Mouse (Mus musculus): ENCODE results near the gene Spred2. TPM values are rescaled to one million over a fixed set of nuclear protein-coding genes. Genes with fewer than 3 reads are reported as not detected.
A peak's percentile ranks its signal among the peaks of the same experiment; 100 is the strongest.

Spred2 gene
- polyA plus RNA-seq, 1 experiment from 2014 or later = 12.3 TPM

- Histone ChIP-seq H3K4me1 (ENCODE audit: control insufficient read depth, insufficient read depth, low read length) (peaks cover 17% of the 10 kb centered on the region), H3K9me3 (ENCODE audit: control insufficient read depth, low read length) (no peaks in the 10 kb centered on the region), H3K9ac (ENCODE audit: low read depth, low read length) (no peak overlapping the region), H3K27me3 (ENCODE audit: control insufficient read depth, insufficient read depth, low read length) (no peaks in the 10 kb centered on the region), H3K4me3 (ENCODE audit: low read length) (no peak overlapping the region), H3K27ac (ENCODE audit: low read depth, low read length) (no peak overlapping the region), H3K4me2 (replicated peaks; ENCODE audit: low read depth, low read length) (no peak overlapping the region), H3K36me3 (ENCODE audit: control insufficient read depth, insufficient read depth, low read length) (no peaks in the 10 kb centered on the region)
- 61% methylated on average over 4 of the region's 4 CpGs for WGBS
- no peak for ATAC-seq (ENCODE audit: low FRiP score, low TSS enrichment)
Observed at GRCm38 (mm10) chr11:19941978-19942377, 17.8 kb downstream of the Spred2 start.

GRCm38 (mm10) chr11:19943753-19944152, 19.6 kb downstream of the Spred2 start:
- WGBS = 98% methylated on average over 2 of the region's 2 CpGs
- Histone ChIP-seq H3K27ac (ENCODE audit: low read depth, low read length) (no peak overlapping the region; the same call in 1 of the 2 replicates), H3K27me3 (ENCODE audit: control insufficient read depth, insufficient read depth, low read length) (no peaks in the 10 kb centered on the region), H3K9me3 (ENCODE audit: control insufficient read depth, low read length) (no peaks in the 10 kb centered on the region), H3K36me3 (ENCODE audit: control insufficient read depth, insufficient read depth, low read length) (no peaks in the 10 kb centered on the region), H3K9ac (ENCODE audit: low read depth, low read length) (no peak overlapping the region), H3K4me2 (replicated peaks; ENCODE audit: low read depth, low read length) (no peak overlapping the region), H3K4me3 (ENCODE audit: low read length) (no peak overlapping the region), H3K4me1 (ENCODE audit: control insufficient read depth, insufficient read depth, low read length) (peaks cover 19% of the 10 kb centered on the region)
- no peak for ATAC-seq (ENCODE audit: low FRiP score, low TSS enrichment)

GRCm38 (mm10) chr11:19944701-19945100, 20.5 kb downstream of the Spred2 start:
- 75% methylated on average over 6 of the region's 6 CpGs for WGBS
- no peak for ATAC-seq (ENCODE audit: low FRiP score, low TSS enrichment)
- Histone ChIP-seq H3K27me3 (ENCODE audit: control insufficient read depth, insufficient read depth, low read length) (no peaks in the 10 kb centered on the region), H3K9ac (ENCODE audit: low read depth, low read length) (no peak overlapping the region), H3K4me3 (ENCODE audit: low read length) (no peak overlapping the region), H3K9me3 (ENCODE audit: control insufficient read depth, low read length) (no peaks in the 10 kb centered on the region), H3K36me3 (ENCODE audit: control insufficient read depth, insufficient read depth, low read length) (no peaks in the 10 kb centered on the region), H3K27ac (ENCODE audit: low read depth, low read length) (peak overlapping the region; percentile 42; the same call in 1 of the 2 replicates), H3K4me2 (replicated peaks; ENCODE audit: low read depth, low read length) (no peak overlapping the region), H3K4me1 (ENCODE audit: control insufficient read depth, insufficient read depth, low read length) (peaks cover 15% of the 10 kb centered on the region; the same call in 1 of the 2 replicates)

GRCm38 (mm10) chr11:19946721-19947120, 22.5 kb downstream of the Spred2 start:
- 88% methylated on average over 6 of the region's 7 CpGs for WGBS
- no peaks in the 10 kb centered on the region for H3K36me3 ChIP-seq (ENCODE audit: control insufficient read depth, insufficient read depth, low read length)

GRCm38 (mm10) chr11:19947626-19948135, 23.5 kb downstream of the Spred2 start:
- no peaks in the 10 kb centered on the region for H3K36me3 ChIP-seq (ENCODE audit: control insufficient read depth, insufficient read depth, low read length)
- no peak overlapping the region for H3K27ac ChIP-seq (ENCODE audit: low read depth, low read length)
- no peak overlapping the region for H3K9ac ChIP-seq (ENCODE audit: low read depth, low read length)
- 79% methylated on average over 7 of the region's 7 CpGs for WGBS
- no peaks in the 10 kb centered on the region for H3K9me3 ChIP-seq (ENCODE audit: control insufficient read depth, low read length)
- H3K27me3 ChIP-seq (ENCODE audit: control insufficient read depth, insufficient read depth, low read length) = no peaks in the 10 kb centered on the region
- H3K4me2 ChIP-seq (replicated peaks; ENCODE audit: low read depth, low read length) = no peak overlapping the region
- H3K4me1 ChIP-seq (ENCODE audit: control insufficient read depth, insufficient read depth, low read length) = peaks cover 23% of the 10 kb centered on the region; the same call in 1 of the 2 replicates
- no peak overlapping the region for H3K4me3 ChIP-seq (ENCODE audit: low read length)
- ATAC-seq (ENCODE audit: low FRiP score, low TSS enrichment) = no peak

More at GRCm38 (mm10) chr11:19946721-19947120, 22.5 kb downstream of the Spred2 start:
- Histone ChIP-seq H3K4me1 (ENCODE audit: control insufficient read depth, insufficient read depth, low read length) (peaks cover 23% of the 10 kb centered on the region; the same call in 1 of the 2 replicates), H3K4me3 (ENCODE audit: low read length) (no peak overlapping the region), H3K9ac (ENCODE audit: low read depth, low read length) (no peak overlapping the region), H3K27ac (ENCODE audit: low read depth, low read length) (no peak overlapping the region), H3K4me2 (replicated peaks; ENCODE audit: low read depth, low read length) (no peak overlapping the region), H3K9me3 (ENCODE audit: control insufficient read depth, low read length) (no peaks in the 10 kb centered on the region), H3K27me3 (ENCODE audit: control insufficient read depth, insufficient read depth, low read length) (no peaks in the 10 kb centered on the region)
- ATAC-seq (ENCODE audit: low FRiP score, low TSS enrichment) = no peak

GRCm38 (mm10) chr11:19949725-19950124, 25.6 kb downstream of the Spred2 start:
- no peaks in the 10 kb centered on the region for H3K36me3 ChIP-seq (ENCODE audit: control insufficient read depth, insufficient read depth, low read length)
- H3K4me2 ChIP-seq (replicated peaks; ENCODE audit: low read depth, low read length) = no peak overlapping the region
- H3K27me3 ChIP-seq (ENCODE audit: control insufficient read depth, insufficient read depth, low read length) = no peaks in the 10 kb centered on the region
- no peak overlapping the region for H3K9ac ChIP-seq (ENCODE audit: low read depth, low read length)
- WGBS = 75% methylated on average over 5 of the region's 5 CpGs
- H3K4me3 ChIP-seq (ENCODE audit: low read length) = no peak overlapping the region
- no peak overlapping the region for H3K27ac ChIP-seq (ENCODE audit: low read depth, low read length)
- H3K9me3 ChIP-seq (ENCODE audit: control insufficient read depth, low read length) = no peaks in the 10 kb centered on the region
- no peak for ATAC-seq (ENCODE audit: low FRiP score, low TSS enrichment)
- peaks cover 19% of the 10 kb centered on the region; the same call in 1 of the 2 replicates for H3K4me1 ChIP-seq (ENCODE audit: control insufficient read depth, insufficient read depth, low read length)

GRCm38 (mm10) chr11:19950169-19950568, 26.0 kb downstream of the Spred2 start:
- Histone ChIP-seq H3K9ac (ENCODE audit: low read depth, low read length) (no peak overlapping the region), H3K4me3 (ENCODE audit: low read length) (no peak overlapping the region), H3K36me3 (ENCODE audit: control insufficient read depth, insufficient read depth, low read length) (no peaks in the 10 kb centered on the region), H3K27me3 (ENCODE audit: control insufficient read depth, insufficient read depth, low read length) (no peaks in the 10 kb centered on the region), H3K27ac (ENCODE audit: low read depth, low read length) (no peak overlapping the region), H3K9me3 (ENCODE audit: control insufficient read depth, low read length) (no peaks in the 10 kb centered on the region), H3K4me1 (ENCODE audit: control insufficient read depth, insufficient read depth, low read length) (peaks cover 14% of the 10 kb centered on the region; the same call in 1 of the 2 replicates), H3K4me2 (replicated peaks; ENCODE audit: low read depth, low read length) (no peak overlapping the region)
- ATAC-seq (ENCODE audit: low FRiP score, low TSS enrichment) = no peak
- WGBS = 71% methylated on average over 8 of the region's 8 CpGs

GRCm38 (mm10) chr11:19952963-19953362, 28.8 kb downstream of the Spred2 start:
- peaks cover 10% of the 10 kb centered on the region; the same call in 1 of the 2 replicates for H3K4me1 ChIP-seq (ENCODE audit: control insufficient read depth, insufficient read depth, low read length)
- H3K36me3 ChIP-seq (ENCODE audit: control insufficient read depth, insufficient read depth, low read length) = no peaks in the 10 kb centered on the region
- no peaks in the 10 kb centered on the region for H3K9me3 ChIP-seq (ENCODE audit: control insufficient read depth, low read length)
- no peaks in the 10 kb centered on the region for H3K27me3 ChIP-seq (ENCODE audit: control insufficient read depth, insufficient read depth, low read length)
- ATAC-seq (ENCODE audit: low FRiP score, low TSS enrichment) = no peak
- H3K4me3 ChIP-seq (ENCODE audit: low read length) = no peak overlapping the region
- no peak overlapping the region for H3K4me2 ChIP-seq (replicated peaks; ENCODE audit: low read depth, low read length)
- 35% methylated on average over 8 of the region's 8 CpGs for WGBS
- no peak overlapping the region; the same call in 1 of the 2 replicates for H3K27ac ChIP-seq (ENCODE audit: low read depth, low read length)
- no peak overlapping the region for H3K9ac ChIP-seq (ENCODE audit: low read depth, low read length)

GRCm38 (mm10) chr11:19953919-19954318, 29.7 kb downstream of the Spred2 start:
- Histone ChIP-seq H3K9me3 (ENCODE audit: control insufficient read depth, low read length) (no peaks in the 10 kb centered on the region), H3K4me1 (ENCODE audit: control insufficient read depth, insufficient read depth, low read length) (peaks cover 12% of the 10 kb centered on the region; the same call in 1 of the 2 replicates), H3K36me3 (ENCODE audit: control insufficient read depth, insufficient read depth, low read length) (no peaks in the 10 kb centered on the region), H3K4me2 (replicated peaks; ENCODE audit: low read depth, low read length) (no peak overlapping the region), H3K27ac (ENCODE audit: low read depth, low read length) (no peak overlapping the region), H3K27me3 (ENCODE audit: control insufficient read depth, insufficient read depth, low read length) (no peaks in the 10 kb centered on the region), H3K4me3 (ENCODE audit: low read length) (no peak overlapping the region), H3K9ac (ENCODE audit: low read depth, low read length) (no peak overlapping the region)
- no peak for ATAC-seq (ENCODE audit: low FRiP score, low TSS enrichment)
- 92% methylated on average over 7 of the region's 7 CpGs for WGBS
